Mouse (Mus musculus): ENCODE measurements around the gene Cep95. TPM values are rescaled to one million over a fixed set of nuclear protein-coding genes. Genes with fewer than 3 reads are reported as not detected.

Gene Cep95
- 10.1 TPM for polyA plus RNA-seq (2014; fragmentation: Illumina TruSeq; extraction: RNeasy Lipid Tissue Mini Kit (QIAGEN cat#74804); ENCODE audit: low read depth, low replicate concordance)

GRCm38 (mm10) chr11:106788775-106789459, at the start of gene Cep95, which contains the start of gene Ddx5:
TSS of gene Cep95 (plus strand) at chr11:106789252.
TSS of gene Ddx5 (minus strand) at chr11:106789185.

GRCm38 (mm10) chr11:106750121-106750751, 38.8 kb upstream of the Cep95 start, which contains the start of gene Pecam1:
TSS of gene Pecam1 (minus strand) at chr11:106750628.

GRCm38 (mm10) chr11:106751039-106752018, 37.7 kb upstream of the Cep95 start, which contains the start of gene Milr1:
TSS of gene Milr1 (plus strand) at chr11:106751226.

GRCm38 (mm10) chr11:106779388-106780088, 9.5 kb upstream of the Cep95 start, which contains the start of gene Polg2:
TSS of gene Polg2 (minus strand) at chr11:106779537.

Other genes with a start within 250 kb of the Cep95 start
- gene Tex2, start 175.8 kb upstream of the Cep95 start, polyA plus RNA-seq (2014; fragmentation: Illumina TruSeq; extraction: RNeasy Lipid Tissue Mini Kit (QIAGEN cat#74804); ENCODE audit: low read depth, low replicate concordance), result 31.0 TPM
- 116 TPM for gene Pecam1, start 38.6 kb upstream of the Cep95 start, polyA plus RNA-seq (2014; fragmentation: Illumina TruSeq; extraction: RNeasy Lipid Tissue Mini Kit (QIAGEN cat#74804); ENCODE audit: low read depth, low replicate concordance)
- gene Milr1, start 38.0 kb upstream of the Cep95 start, polyA plus RNA-seq (2014; fragmentation: Illumina TruSeq; extraction: RNeasy Lipid Tissue Mini Kit (QIAGEN cat#74804); ENCODE audit: low read depth, low replicate concordance), result 0.65 TPM
- gene Polg2, start 9.7 kb upstream of the Cep95 start, polyA plus RNA-seq (2014; fragmentation: Illumina TruSeq; extraction: RNeasy Lipid Tissue Mini Kit (QIAGEN cat#74804); ENCODE audit: low read depth, low replicate concordance), result 7.7 TPM
- 572 TPM for gene Ddx5, start 67 bp upstream of the Cep95 start, polyA plus RNA-seq (2014; fragmentation: Illumina TruSeq; extraction: RNeasy Lipid Tissue Mini Kit (QIAGEN cat#74804); ENCODE audit: low read depth, low replicate concordance)
- gene Smurf2, start 131.5 kb downstream of the Cep95 start, polyA plus RNA-seq (2014; fragmentation: Illumina TruSeq; extraction: RNeasy Lipid Tissue Mini Kit (QIAGEN cat#74804); ENCODE audit: low read depth, low replicate concordance), result 28.0 TPM
- 49.4 TPM for gene Kpna2, start 210.3 kb downstream of the Cep95 start, polyA plus RNA-seq (2014; fragmentation: Illumina TruSeq; extraction: RNeasy Lipid Tissue Mini Kit (QIAGEN cat#74804); ENCODE audit: low read depth, low replicate concordance)
- 1.9 TPM for gene 1810010H24Rik, start 236.4 kb downstream of the Cep95 start, polyA plus RNA-seq (2014; fragmentation: Illumina TruSeq; extraction: RNeasy Lipid Tissue Mini Kit (QIAGEN cat#74804); ENCODE audit: low read depth, low replicate concordance)

All from heart, adult 10 weeks (tissue).